Mouse (Mus musculus) T-helper 2 cell (primary cell): ENCODE results near the gene Clcn3.

Experiments used
- in situ Hi-C: fragments of 300-600 bp; cut with MboI, MseI; formaldehyde crosslinking; loops from one replicate; pipeline ENCODE4 v1.15.1; 2025; ENCODE audit warnings: high pct_unique_total_duplicates

Gene Clcn3

GRCm38 (mm10) chr8:60870231-60871193 is 112.6 kb downstream of the Clcn3 start:
- in situ Hi-C loops: loop anchor here (5.0 kb wide), 1 partner anchor 248 kb away; no protein-coding TSS in a partner anchor

GRCm38 (mm10) chr8:60869761-60870160 is 113.3 kb downstream of the Clcn3 start:
- in situ Hi-C loops: loop anchor here (5.0 to 10.0 kb wide), 2 partner anchors 247 to 365 kb away; partner anchors contain the start of genes Aadat and Gm10283

DNA sequence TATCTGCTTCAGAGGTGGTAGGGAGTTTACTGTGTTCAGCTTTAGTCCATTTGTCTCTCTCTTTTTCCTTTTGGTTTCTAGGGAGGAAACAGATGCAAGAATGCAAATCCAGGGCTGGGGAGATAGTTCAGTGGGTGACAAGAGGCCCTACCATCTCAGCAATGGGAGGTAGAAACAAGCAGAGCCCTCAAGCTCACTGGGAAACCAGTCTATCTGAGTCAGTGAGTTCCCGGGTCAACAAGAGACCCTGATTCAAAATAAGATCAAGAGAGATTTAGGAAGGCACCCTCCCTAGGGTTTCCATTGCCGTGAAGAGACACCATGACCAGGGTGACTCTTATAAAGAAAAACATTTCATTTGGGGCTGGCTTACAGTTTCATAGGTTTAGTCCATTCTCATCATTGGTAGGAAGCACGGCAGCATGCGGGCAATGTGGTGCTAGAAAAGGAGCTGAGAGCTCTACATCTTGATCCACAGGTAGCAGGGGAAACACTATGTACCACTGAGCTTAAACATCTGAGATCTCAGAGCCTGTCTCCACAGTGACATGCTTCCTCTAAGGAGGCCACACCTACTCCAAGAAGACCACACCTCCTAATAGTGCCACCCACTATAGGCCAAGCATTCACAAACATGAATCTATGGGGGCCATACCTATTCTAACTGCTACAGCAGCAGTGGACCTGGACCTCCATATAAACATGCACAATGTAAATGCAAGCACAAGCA is 114.7 kb downstream of the Clcn3 start:
- in situ Hi-C loops: loop anchor here (10.0 kb wide), 1 partner anchor 364 kb away; the partner anchor contains the start of genes Aadat and Gm10283

- in situ Hi-C loops: loop anchor here (10.0 kb wide), 1 partner anchor 363 kb away; the partner anchor contains the start of genes Aadat and Gm10283
Measured at GRCm38 (mm10) chr8:60867468-60868115, 115.5 kb downstream of the Clcn3 start.

DNA sequence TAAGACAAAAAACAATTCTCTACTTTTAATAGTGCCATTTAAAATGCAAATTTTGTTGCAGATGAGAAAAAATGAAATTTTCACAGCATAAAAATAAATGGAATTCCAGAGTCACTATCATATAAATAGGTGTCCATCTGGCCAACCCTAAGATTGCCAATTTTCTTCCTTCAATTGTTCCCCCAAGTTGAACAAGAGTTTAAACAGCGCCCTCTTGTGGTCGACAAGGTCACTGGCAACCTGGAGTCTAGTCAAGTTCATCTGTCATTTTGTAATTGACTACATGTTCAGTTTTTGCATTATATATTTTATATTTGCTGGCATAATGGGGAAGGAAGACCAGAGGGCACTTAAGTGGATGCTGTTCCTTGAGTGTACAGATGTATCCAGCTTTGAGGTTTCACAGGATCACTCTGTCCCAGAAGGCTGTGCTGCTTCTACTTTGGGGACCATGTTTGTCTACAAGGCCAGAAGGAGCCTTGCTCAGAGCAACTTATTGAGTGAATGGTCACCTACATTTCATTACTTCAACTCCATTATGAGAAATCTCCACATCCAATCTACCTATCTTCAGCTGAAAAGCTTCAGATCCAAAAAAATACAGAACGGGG is 117.5 kb downstream of the Clcn3 start:
- in situ Hi-C loops: loop anchor here (10.0 kb wide), 1 partner anchor 361 kb away; the partner anchor contains the start of genes Aadat and Gm10283

GRCm38 (mm10) chr8:60864875-60865274 is 118.2 kb downstream of the Clcn3 start:
- in situ Hi-C loops: loop anchor here (10.0 kb wide), 1 partner anchor 360 kb away; the partner anchor contains the start of genes Aadat and Gm10283

DNA sequence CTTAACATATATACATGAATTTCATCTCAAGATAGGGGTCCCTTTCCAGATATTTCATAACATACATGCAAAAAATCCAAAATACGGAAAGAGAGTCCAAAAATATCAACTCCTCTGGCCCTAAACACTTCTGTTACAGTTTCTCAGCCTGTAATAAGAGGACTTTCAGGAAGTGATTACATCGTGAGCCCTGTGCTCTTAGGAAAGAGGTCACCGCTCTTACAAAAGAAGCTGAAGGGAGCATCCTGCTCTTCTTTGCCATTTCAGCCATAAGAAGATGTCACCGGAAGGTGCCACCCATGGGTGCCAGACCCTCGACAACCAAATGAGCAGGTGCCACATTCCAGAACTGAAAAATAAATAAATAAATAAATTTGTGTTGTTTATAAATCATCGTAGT is 121.3 kb downstream of the Clcn3 start:
- in situ Hi-C loops: loop anchor here (10.0 kb wide), 1 partner anchor 357 kb away; the partner anchor contains the start of genes Aadat and Gm10283

DNA sequence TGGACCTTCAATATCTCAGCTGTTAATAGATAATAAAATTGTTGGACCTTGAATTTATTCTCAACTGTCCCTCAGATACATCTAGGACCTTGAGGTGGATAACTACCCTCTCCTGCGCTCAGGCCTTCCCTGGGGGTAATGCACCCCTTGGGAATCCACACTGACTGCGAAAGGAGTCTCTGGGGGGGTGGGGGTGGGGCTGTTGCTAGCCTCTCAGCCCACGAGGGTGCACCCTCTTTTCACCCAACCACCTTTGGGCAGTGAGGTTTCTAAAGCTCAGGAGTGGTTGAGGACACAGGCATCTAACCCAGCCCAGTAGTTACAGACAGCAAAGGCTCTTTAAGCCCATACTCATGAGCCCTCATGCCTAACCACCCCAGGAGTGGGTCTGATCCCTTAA is 122.4 kb downstream of the Clcn3 start:
- in situ Hi-C loops: loop anchor here (10.0 kb wide), 1 partner anchor 356 kb away; the partner anchor contains the start of genes Aadat and Gm10283
